Mouse (Mus musculus) 416B (cell line): ENCODE results near the gene Ccdc58.
"Not testable (repeated sequence)": the region's sequence is repeated elsewhere in the genome, so short reads cannot be mapped to it uniquely, and the experiment has no call there.

Experiments
- DNase-seq: peaks from one replicate; pipeline ENCODE4 v3.0.0; 2011; ENCODE audit warnings: low read depth

Gene Ccdc58

DNA sequence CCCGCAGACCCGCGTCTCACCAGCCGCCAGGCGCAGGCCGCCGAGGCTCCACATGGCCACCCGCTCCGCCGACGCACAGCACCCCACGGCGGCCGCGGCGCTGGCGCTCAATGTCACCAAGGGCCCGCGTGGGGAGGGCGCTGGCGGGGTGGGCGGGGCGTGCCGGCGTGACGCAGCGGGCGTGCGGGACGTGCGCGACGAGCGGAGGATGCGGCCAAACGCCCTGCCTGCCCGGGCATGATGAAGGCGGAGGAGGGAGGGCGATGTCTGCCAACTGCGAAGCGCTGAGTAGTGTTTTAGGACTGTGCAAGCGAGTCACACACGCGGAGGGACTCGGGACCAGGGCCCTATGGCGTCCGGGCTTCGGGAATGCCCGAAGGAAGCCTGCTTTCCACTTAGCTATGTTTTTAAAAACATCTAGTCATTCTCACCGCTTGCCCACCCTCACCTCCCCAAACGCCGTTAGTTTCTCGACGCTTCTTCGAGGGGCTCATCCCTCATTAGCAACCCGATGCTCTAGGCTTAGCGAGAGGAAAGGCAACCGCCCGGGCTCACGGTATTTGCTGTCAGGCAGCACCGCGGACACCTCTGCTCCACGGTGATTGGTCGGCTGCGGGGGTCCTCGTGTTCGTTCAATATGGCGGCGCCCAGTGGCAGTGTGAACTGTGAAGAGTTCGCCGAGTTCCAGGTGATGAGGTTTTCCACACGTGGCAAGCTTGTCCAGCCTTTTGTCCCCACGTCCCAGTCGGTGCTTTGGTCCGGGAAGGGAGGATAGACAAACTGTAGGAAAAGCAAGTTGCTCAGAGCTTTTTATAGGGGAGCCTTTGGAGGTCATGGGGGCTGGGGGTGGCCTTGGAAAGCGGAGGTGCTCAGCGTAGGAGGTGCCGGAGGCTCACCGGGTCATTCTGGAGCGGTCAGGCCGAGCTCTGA, at the start of gene Ccdc58, which contains the start of gene Fam162a:
Ccdc58 (plus strand) TSS at position 236 of the 930 bp plus-strand sequence.
Fam162a (minus strand) TSS at position 145 of the 930 bp plus-strand sequence.
- DNase-seq = peak; percentile 92

DNA sequence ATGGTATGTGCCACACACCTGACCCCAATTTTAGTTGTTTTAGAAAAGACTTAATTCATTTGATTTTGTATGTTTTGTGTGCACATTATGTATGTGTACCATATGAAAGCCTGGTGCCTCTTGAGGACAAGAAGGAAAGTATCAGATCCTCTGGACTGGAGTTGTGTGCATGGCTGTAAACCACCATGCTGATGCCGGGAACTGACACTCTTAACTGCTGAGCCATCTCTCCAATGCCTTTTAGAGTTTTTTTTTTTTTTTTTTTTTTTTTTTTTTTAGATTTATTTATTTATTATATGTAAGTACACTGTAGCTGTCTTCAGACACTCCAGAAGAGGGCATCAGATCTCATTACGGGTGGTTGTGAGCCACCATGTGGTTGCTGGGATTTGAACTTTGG, 43.4 kb upstream of the Ccdc58 start:
- DNase-seq = not testable (repeated sequence)

GRCm38 (mm10) chr16:36040640-36041624, 30.6 kb upstream of the Ccdc58 start, which contains the start of gene Wdr5b:
Gene Wdr5b (plus strand): TSS chr16:36041190.
- peak; percentile 99 for DNase-seq

- no peak for DNase-seq
Observed at GRCm38 (mm10) chr16:36041625-36042020, 29.9 kb upstream of the Ccdc58 start.

DNA sequence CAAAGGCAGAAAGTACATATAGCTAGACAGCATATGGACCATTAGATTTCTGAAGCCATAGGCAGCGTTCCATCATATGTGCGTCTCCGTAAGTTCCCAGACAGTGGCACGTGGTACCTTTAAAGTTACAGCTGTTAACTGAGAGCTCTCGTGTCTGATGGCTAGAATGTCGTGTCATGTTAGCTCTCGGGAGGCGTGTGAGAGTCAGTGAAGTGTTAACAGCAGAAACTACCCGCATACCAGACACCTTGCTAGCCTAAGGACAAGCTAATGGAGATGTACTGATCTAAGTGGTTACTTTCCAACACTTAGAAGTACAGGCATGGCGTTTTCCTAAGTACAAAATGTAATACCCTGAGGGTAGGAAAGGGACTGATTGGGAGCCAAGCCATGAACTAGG, 28.4 kb upstream of the Ccdc58 start:
- DNase-seq = no peak

GRCm38 (mm10) chr16:36043964-36044363, 27.5 kb upstream of the Ccdc58 start:
- no peak for DNase-seq

DNA sequence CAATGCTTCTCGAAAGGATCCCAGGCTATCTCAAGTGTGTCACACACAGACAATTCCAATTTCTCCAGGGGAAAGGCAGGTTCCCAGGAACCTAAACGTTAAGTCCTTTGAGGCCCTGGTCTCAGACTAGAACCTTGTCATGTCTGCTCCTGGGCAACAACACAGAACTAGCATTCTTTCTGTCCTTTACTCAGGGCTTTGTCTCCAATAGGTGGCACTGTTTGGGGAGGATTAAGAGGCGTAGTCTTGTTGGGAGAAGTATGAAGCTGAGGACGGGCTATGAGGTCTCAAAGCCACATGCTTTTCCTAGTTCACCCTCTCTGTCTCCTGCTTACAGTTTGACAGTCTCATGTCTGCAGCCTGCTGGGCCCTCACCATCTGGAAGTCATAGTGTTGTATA, 23.9 kb upstream of the Ccdc58 start:
- no peak for DNase-seq

GRCm38 (mm10) chr16:36051491-36051890, 20.0 kb upstream of the Ccdc58 start:
- no peak for DNase-seq

- no peak for DNase-seq
Observed at GRCm38 (mm10) chr16:36053524-36054275, 17.8 kb upstream of the Ccdc58 start.

GRCm38 (mm10) chr16:36054920-36055319, 16.6 kb upstream of the Ccdc58 start:
- DNase-seq = no peak

DNA sequence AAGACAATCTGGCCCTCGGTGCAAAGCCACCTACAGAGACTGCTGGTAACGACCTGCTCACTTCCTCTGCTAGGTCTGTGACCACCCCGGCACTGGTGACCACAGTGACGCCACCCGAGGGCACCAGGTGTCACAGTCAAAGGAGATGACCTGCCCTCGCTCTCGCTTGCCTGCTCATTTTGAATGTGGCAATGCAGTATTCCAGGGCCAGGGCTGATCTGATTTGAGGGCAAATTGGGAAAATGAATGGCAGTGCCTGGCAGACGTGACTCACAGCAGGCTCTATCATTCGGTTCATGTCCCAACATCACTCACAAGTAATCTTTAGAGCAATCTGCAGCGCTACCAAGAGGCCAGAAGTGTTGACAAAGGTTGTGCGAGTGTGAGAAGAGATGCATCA, 15.1 kb upstream of the Ccdc58 start:
- no peak for DNase-seq

- no peak for DNase-seq
Observed at GRCm38 (mm10) chr16:36057933-36058475, 13.5 kb upstream of the Ccdc58 start.

DNA sequence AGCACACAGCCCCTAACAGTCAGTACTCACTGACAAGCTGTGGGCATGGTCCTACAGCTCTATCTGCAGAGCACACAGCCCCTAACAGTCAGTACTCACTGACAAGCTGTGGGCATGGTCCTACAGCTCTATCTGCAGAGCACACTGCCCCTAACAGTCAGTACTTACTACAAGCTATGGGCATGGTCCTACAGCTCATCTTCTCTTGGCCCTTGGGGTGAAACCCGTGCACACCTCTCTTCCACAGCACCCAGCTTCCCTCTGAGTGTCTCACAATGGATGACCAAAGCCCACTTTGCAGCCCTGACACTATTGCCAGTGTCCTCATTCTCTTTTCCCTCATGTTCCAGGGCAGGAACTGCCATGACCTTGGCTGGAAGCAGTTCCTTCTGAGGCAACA, 9.0 kb upstream of the Ccdc58 start:
- not testable (repeated sequence) for DNase-seq

GRCm38 (mm10) chr16:36063315-36063714, 8.2 kb upstream of the Ccdc58 start:
- DNase-seq = no peak

DNA sequence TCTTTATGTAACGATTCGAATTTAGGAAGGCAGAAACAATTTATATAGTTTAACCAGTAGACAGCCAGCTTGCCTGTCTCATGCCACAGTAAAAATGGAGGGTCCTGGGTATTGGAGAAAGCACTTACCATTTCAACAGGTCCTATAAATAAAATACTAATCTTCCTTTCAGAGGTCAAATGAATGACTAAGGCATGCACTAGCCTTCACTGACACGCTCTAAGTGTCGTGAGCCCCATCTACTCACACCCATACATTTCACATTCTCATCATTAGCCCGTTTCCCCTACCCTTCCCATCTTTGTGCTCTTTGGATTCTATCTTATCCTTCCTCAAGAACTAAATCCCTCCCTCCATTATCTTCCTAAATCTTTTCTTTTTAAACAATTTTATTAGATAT, 6.6 kb upstream of the Ccdc58 start:
- DNase-seq = no peak

DNA sequence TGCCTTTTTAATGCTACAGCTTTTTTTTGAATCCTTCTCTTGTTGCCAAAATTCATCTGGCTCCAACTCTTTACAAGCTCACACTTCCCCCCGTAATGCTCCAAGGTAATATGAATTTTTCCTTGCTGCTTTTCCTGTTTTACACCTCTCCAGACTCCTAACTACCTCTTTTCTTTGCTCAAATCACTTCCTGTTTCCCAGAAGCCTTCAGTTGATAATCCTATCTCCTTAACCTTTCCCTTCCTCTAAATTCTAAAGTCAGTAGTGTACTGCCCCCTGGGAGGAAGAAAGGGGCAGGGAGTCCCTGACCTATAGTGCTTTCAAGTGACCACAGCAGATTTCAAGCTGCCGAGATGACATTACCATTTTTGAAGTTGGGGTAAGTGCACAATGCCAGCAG, 3.8 kb upstream of the Ccdc58 start:
- DNase-seq = peak; percentile 39

DNA sequence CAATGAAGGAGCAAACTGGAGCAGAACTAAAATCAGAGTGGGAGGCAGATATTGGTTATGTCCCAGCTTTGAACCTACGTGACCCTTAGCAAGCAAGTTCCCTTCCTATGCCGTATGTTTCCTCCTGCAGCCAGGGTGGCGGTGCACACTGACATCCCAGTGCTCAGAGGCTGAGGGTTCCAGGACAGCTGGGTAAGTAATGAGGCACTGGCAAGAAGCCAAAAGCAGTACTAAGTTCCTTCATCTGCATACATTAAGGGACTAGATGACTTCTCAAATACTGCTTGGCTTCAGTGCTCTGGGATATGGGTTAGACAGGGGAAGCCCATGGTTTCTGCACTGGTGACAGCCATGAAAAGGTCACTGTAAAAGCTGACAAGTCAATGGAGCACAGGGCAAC, 3.1 kb upstream of the Ccdc58 start:
- peak; percentile 38 for DNase-seq

- peak; percentile 46 for DNase-seq
Observed at GRCm38 (mm10) chr16:36069819-36070575, 1.5 kb upstream of the Ccdc58 start.

GRCm38 (mm10) chr16:36071071-36071449, 425 bp upstream of the Ccdc58 start:
- no peak for DNase-seq

DNA sequence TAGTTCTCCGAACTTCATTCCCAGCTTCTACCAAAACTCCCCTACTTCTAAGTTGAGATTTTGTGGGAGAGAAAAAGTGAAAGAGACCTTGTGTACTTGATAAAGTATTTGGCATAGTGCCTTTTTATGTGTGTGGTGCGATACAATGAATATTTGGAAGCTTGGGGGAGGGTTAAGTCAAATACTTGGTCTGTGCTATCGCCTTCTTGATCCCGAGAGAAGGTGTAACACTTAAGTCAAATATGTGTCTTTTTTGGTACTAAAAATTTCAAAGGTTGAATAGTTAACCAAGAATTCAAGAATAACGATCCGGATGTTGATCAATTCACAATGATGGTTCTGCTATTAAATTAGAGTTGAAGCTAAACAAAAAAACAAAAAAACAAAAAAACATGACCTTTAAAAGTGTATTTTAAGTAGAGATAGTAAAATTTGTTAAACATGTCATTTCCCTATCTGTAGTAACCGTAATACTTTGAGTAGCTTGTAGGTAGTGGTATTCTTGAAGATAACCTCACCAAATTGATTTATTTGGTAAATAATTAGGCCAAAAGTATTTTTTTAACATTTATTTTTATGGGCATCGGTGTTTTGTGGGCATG, 1.0 kb downstream of the Ccdc58 start:
- no peak for DNase-seq
